Mouse (Mus musculus): ENCODE results near the gene Osbpl6. TPM values are rescaled to one million over a fixed set of nuclear protein-coding genes. Genes with fewer than 3 reads are reported as not detected.

Osbpl6 gene
- polyA plus RNA-seq, 1 experiment from 2014 or later = 0.23 TPM

GRCm38 (mm10) chr2:76525645-76526044 is 119.3 kb downstream of the Osbpl6 start:
- no peak for ATAC-seq
- Histone ChIP-seq H3K9ac (replicated peaks) (no peak overlapping the region), H3K9me3 (ENCODE audit: low read length) (no peaks in the 10 kb centered on the region), H3K4me2 (ENCODE audit: low read depth, low read length) (no peak overlapping the region), H3K27ac (ENCODE audit: low read depth) (no peak overlapping the region), H3K27me3 (ENCODE audit: insufficient read depth, low read length) (no peaks in the 10 kb centered on the region), H3K4me3 (ENCODE audit: low read depth, low read length) (no peak overlapping the region), H3K4me1 (ENCODE audit: insufficient read depth) (no peaks in the 10 kb centered on the region; the same call in 1 of the 2 replicates), H3K36me3 (replicated peaks; ENCODE audit: insufficient read depth, low read length) (no peaks in the 10 kb centered on the region)
- TF ChIP-seq EP300 (IDR thresholded peaks at IDR 0.05; ENCODE audit: low read depth) = no peak
- no peak for TF ChIP-seq CTCF (IDR thresholded peaks at IDR 0.05; ENCODE audit: low read depth)
- no peak for DNase-seq
- 49% methylated on average over 3 of the region's 3 CpGs for WGBS (ENCODE audit: insufficient replicate concordance)

- ATAC-seq (no peak), DNase-seq (no peak)
- H3K4me1 ChIP-seq (ENCODE audit: insufficient read depth) = no peaks in the 10 kb centered on the region
- no peak overlapping the region for H3K9ac ChIP-seq (replicated peaks)
- H3K27me3 ChIP-seq (ENCODE audit: insufficient read depth, low read length) = no peaks in the 10 kb centered on the region
- TF ChIP-seq CTCF (IDR thresholded peaks at IDR 0.05; ENCODE audit: low read depth) (no peak), EP300 (IDR thresholded peaks at IDR 0.05; ENCODE audit: low read depth) (no peak)
- H3K36me3 ChIP-seq (replicated peaks; ENCODE audit: insufficient read depth, low read length) = no peaks in the 10 kb centered on the region
- no peak overlapping the region for H3K4me2 ChIP-seq (ENCODE audit: low read depth, low read length)
- H3K9me3 ChIP-seq (ENCODE audit: low read length) = no peaks in the 10 kb centered on the region
- WGBS (ENCODE audit: insufficient replicate concordance) = 80% methylated on average over 14 of the region's 14 CpGs
- no peak overlapping the region for H3K27ac ChIP-seq (ENCODE audit: low read depth)
- no peak overlapping the region for H3K4me3 ChIP-seq (ENCODE audit: low read depth, low read length)
Measured at GRCm38 (mm10) chr2:76532490-76533126, 126.3 kb downstream of the Osbpl6 start.

GRCm38 (mm10) chr2:76534932-76535331 is 128.6 kb downstream of the Osbpl6 start:
- Histone ChIP-seq H3K27me3 (ENCODE audit: insufficient read depth, low read length) (no peaks in the 10 kb centered on the region), H3K27ac (ENCODE audit: low read depth) (no peak overlapping the region), H3K9ac (replicated peaks) (no peak overlapping the region), H3K4me3 (ENCODE audit: low read depth, low read length) (no peak overlapping the region), H3K9me3 (ENCODE audit: low read length) (no peaks in the 10 kb centered on the region), H3K4me2 (ENCODE audit: low read depth, low read length) (no peak overlapping the region), H3K4me1 (ENCODE audit: insufficient read depth) (no peaks in the 10 kb centered on the region), H3K36me3 (replicated peaks; ENCODE audit: insufficient read depth, low read length) (no peaks in the 10 kb centered on the region)
- no peak for DNase-seq
- 72% methylated on average over 7 of the region's 7 CpGs for WGBS (ENCODE audit: insufficient replicate concordance)
- no peak for ATAC-seq
- TF ChIP-seq EP300 (IDR thresholded peaks at IDR 0.05; ENCODE audit: low read depth) (no peak), CTCF (IDR thresholded peaks at IDR 0.05; ENCODE audit: low read depth) (no peak)

- H3K36me3 ChIP-seq (replicated peaks; ENCODE audit: insufficient read depth, low read length) = no peaks in the 10 kb centered on the region
- no peak overlapping the region for H3K4me3 ChIP-seq (ENCODE audit: low read depth, low read length)
- DNase-seq = no peak
- 38% methylated on average over 9 of the region's 9 CpGs for WGBS (ENCODE audit: insufficient replicate concordance)
- H3K9ac ChIP-seq (replicated peaks) = no peak overlapping the region
- H3K4me1 ChIP-seq (ENCODE audit: insufficient read depth) = no peaks in the 10 kb centered on the region
- no peaks in the 10 kb centered on the region for H3K9me3 ChIP-seq (ENCODE audit: low read length)
- H3K4me2 ChIP-seq (ENCODE audit: low read depth, low read length) = no peak overlapping the region
- no peak for TF ChIP-seq EP300 (IDR thresholded peaks at IDR 0.05; ENCODE audit: low read depth)
- no peak for TF ChIP-seq CTCF (IDR thresholded peaks at IDR 0.05; ENCODE audit: low read depth)
- H3K27ac ChIP-seq (ENCODE audit: low read depth) = no peak overlapping the region
- ATAC-seq = no peak
- no peaks in the 10 kb centered on the region for H3K27me3 ChIP-seq (ENCODE audit: insufficient read depth, low read length)
Measured at GRCm38 (mm10) chr2:76541900-76542299, 135.6 kb downstream of the Osbpl6 start.

- no peaks in the 10 kb centered on the region for H3K4me1 ChIP-seq (ENCODE audit: insufficient read depth)
- DNase-seq (no peak), ATAC-seq (no peak)
- no peak overlapping the region for H3K27ac ChIP-seq (ENCODE audit: low read depth)
- no peak overlapping the region for H3K9ac ChIP-seq (replicated peaks)
- TF ChIP-seq CTCF (IDR thresholded peaks at IDR 0.05; ENCODE audit: low read depth) = no peak
- no peak for TF ChIP-seq EP300 (IDR thresholded peaks at IDR 0.05; ENCODE audit: low read depth)
- no peaks in the 10 kb centered on the region for H3K27me3 ChIP-seq (ENCODE audit: insufficient read depth, low read length)
- H3K36me3 ChIP-seq (replicated peaks; ENCODE audit: insufficient read depth, low read length) = no peaks in the 10 kb centered on the region
- no peak overlapping the region for H3K4me2 ChIP-seq (ENCODE audit: low read depth, low read length)
- H3K4me3 ChIP-seq (ENCODE audit: low read depth, low read length) = no peak overlapping the region
- 64% methylated on average over 5 of the region's 5 CpGs for WGBS (ENCODE audit: insufficient replicate concordance)
- H3K9me3 ChIP-seq (ENCODE audit: low read length) = no peaks in the 10 kb centered on the region
Measured at GRCm38 (mm10) chr2:76542921-76543320, 136.6 kb downstream of the Osbpl6 start.

- H3K4me2 ChIP-seq (ENCODE audit: low read depth, low read length) = no peak overlapping the region
- 55% methylated on average over 8 of the region's 8 CpGs for WGBS (ENCODE audit: insufficient replicate concordance)
- no peak for ATAC-seq
- no peaks in the 10 kb centered on the region for H3K9me3 ChIP-seq (ENCODE audit: low read length)
- no peaks in the 10 kb centered on the region for H3K36me3 ChIP-seq (replicated peaks; ENCODE audit: insufficient read depth, low read length)
- H3K4me1 ChIP-seq (ENCODE audit: insufficient read depth) = no peaks in the 10 kb centered on the region
- DNase-seq = no peak
- no peak for TF ChIP-seq EP300 (IDR thresholded peaks at IDR 0.05; ENCODE audit: low read depth)
- no peak for TF ChIP-seq CTCF (IDR thresholded peaks at IDR 0.05; ENCODE audit: low read depth)
- H3K4me3 ChIP-seq (ENCODE audit: low read depth, low read length) = no peak overlapping the region
- no peaks in the 10 kb centered on the region for H3K27me3 ChIP-seq (ENCODE audit: insufficient read depth, low read length)
- H3K9ac ChIP-seq (replicated peaks) = no peak overlapping the region
- H3K27ac ChIP-seq (ENCODE audit: low read depth) = no peak overlapping the region
Measured at GRCm38 (mm10) chr2:76545539-76545938, 139.2 kb downstream of the Osbpl6 start.
